In genomic region chr2:77454341-77454937, GRCm38 (mm10) we compare ENCODE assay signal across 19 mouse cellular contexts.
DNase-seq lines count a peak whose midpoint lies in the region; ATAC-seq and TF ChIP-seq lines count a peak whose summit lies in the region.
"Had no signal": no experiment of that assay in that cellular context is flagged by ENCODE, and none has a peak within 500 bp of the region (broad histone marks: within the 10 kb centered on the region; RNA-seq: fewer than 3 reads in every experiment).

No protein-coding gene starts in this region.

- no peak overlapping the region for H3K27ac ChIP-seq in liver, adult 2 months (replicated peaks; ENCODE audit: insufficient read depth, low read depth, low read length)
- H3K27ac ChIP-seq in liver, embryonic 11.5 days (ENCODE audit: low read depth, low read length): no peak overlapping the region
- H3K27ac ChIP-seq: embryonic facial prominence, embryonic 15.5 days; hindbrain, embryonic 15.5 days; limb, embryonic 13.5 days; lung, embryonic 15.5 days had no signal

- H3K27me3 ChIP-seq in liver, adult 2 months (ENCODE audit: control insufficient read depth, insufficient read depth, low read length): no peaks in the 10 kb centered on the region
- no peaks in the 10 kb centered on the region for H3K27me3 ChIP-seq in liver, embryonic 11.5 days (replicated peaks; ENCODE audit: control insufficient read depth, insufficient read depth, low read length)
- H3K27me3 ChIP-seq: CH12.LX; embryonic facial prominence, embryonic 15.5 days; hindbrain, embryonic 15.5 days; limb, embryonic 13.5 days; lung, embryonic 15.5 days had no signal

- no peak overlapping the region for H3K4me2 ChIP-seq in liver, embryonic 11.5 days
- H3K4me2 ChIP-seq: embryonic facial prominence, embryonic 15.5 days; hindbrain, embryonic 15.5 days; limb, embryonic 13.5 days; lung, embryonic 15.5 days had no signal

- no peaks in the 10 kb centered on the region; the same call in 1 of the 2 replicates for H3K79me2 ChIP-seq in liver, adult 2 months (ENCODE audit: control insufficient read depth, insufficient read depth, low read length)

- no peak overlapping the region for H3K4me3 ChIP-seq in liver, adult 2 months (ENCODE audit: insufficient read depth, low read depth, low read length)
- no peak overlapping the region for H3K4me3 ChIP-seq in liver, embryonic 11.5 days (ENCODE audit: low read depth, low read length)
- H3K4me3 ChIP-seq: embryonic facial prominence, embryonic 15.5 days; hindbrain, embryonic 15.5 days; limb, embryonic 13.5 days; lung, embryonic 15.5 days had no signal

- H3K9me3 ChIP-seq in liver, embryonic 11.5 days (ENCODE audit: control insufficient read depth, low read length): no peaks in the 10 kb centered on the region
- H3K9me3 ChIP-seq: embryonic facial prominence, embryonic 15.5 days; hindbrain, embryonic 15.5 days; limb, embryonic 13.5 days; lung, embryonic 15.5 days had no signal

- no peaks in the 10 kb centered on the region for H3K4me1 ChIP-seq in liver, adult 2 months (ENCODE audit: control insufficient read depth, insufficient read depth, low read length)
- H3K4me1 ChIP-seq in liver, embryonic 11.5 days (replicated peaks; ENCODE audit: control insufficient read depth, insufficient read depth, low read length): no peaks in the 10 kb centered on the region
- H3K4me1 ChIP-seq: embryonic facial prominence, embryonic 15.5 days; limb, embryonic 13.5 days had no signal

- intact Hi-C loops in heart, postnatal 10 days (cut with DNase I): no loop called here

- no peak for ATAC-seq in liver, embryonic 11.5 days (replicated peaks; ENCODE audit: low FRiP score)
- peak; percentile 82 for ATAC-seq in megakaryocyte, adult 5-6 weeks (ENCODE audit: poor library complexity, severe bottlenecking)
- ATAC-seq: intestine, postnatal 0 days had no signal

- TF ChIP-seq POLR2A in liver, adult 2 months (IDR thresholded peaks at IDR 0.05; ENCODE audit: extremely low read depth, insufficient read depth, low read length): no peak

- peaks cover 7% of the 10 kb centered on the region; the same call in 1 of the 2 replicates for H3K36me3 ChIP-seq in liver, adult 2 months (ENCODE audit: control insufficient read depth, insufficient read depth, low read length)
- no peaks in the 10 kb centered on the region for H3K36me3 ChIP-seq in liver, embryonic 11.5 days (ENCODE audit: control insufficient read depth, insufficient read depth, low read length)
- H3K36me3 ChIP-seq: embryonic facial prominence, embryonic 15.5 days; hindbrain, embryonic 15.5 days; limb, embryonic 13.5 days; lung, embryonic 15.5 days had no signal

- TF ChIP-seq CTCF in liver, adult 2 months (IDR thresholded peaks at IDR 0.05; ENCODE audit: low read depth, low read length): no peak

- H3K9ac ChIP-seq in liver, adult 2 months (ENCODE audit: low read depth, low read length): no peak overlapping the region
- H3K9ac ChIP-seq in liver, embryonic 11.5 days (ENCODE audit: low read depth, low read length): no peak overlapping the region
- H3K9ac ChIP-seq: embryonic facial prominence, embryonic 15.5 days; hindbrain, embryonic 15.5 days; limb, embryonic 13.5 days; lung, embryonic 15.5 days had no signal

- 56% methylated on average over 7 of the region's 7 CpGs for WGBS in liver, adult 2 months
- 43% methylated on average over 7 of the region's 7 CpGs for WGBS in liver, embryonic 11.5 days

- peak; percentile 15 for DNase-seq in adrenal gland, postnatal 14 days
- no peak for DNase-seq in adrenal gland, adult (ENCODE audit: inconsistent age in 2 of 2, low spot score in 1 of 2)
- peak; percentile 46 for DNase-seq in liver, adult 2 months (ENCODE audit: extremely low read depth, low read depth, low spot score)
- DNase-seq in liver, embryonic 11.5 days (ENCODE audit: low spot score): no peak
- peak; percentile 22 to 35 for DNase-seq in heart, postnatal 10 days
- no peak for DNase-seq in spleen, postnatal 10 days (ENCODE audit: low spot score in 2 of 2)
- no peak for DNase-seq in spleen, postnatal 36 days (ENCODE audit: low spot score in 2 of 2)
- DNase-seq: cerebellum, adult 11 months; kidney, postnatal 10 days; layer of hippocampus, adult 9-11 months; right cerebral cortex, postnatal 25 days; thymus, adult 18-20 months had no signal

Comparison
In these comparisons a context has a peak if more than half of its experiments do, and no peak if none do; other contexts are left out.
1. DNase-seq: peak in adrenal gland, postnatal 14 days (single experiment), liver, adult 2 months (single experiment) and heart, postnatal 10 days (2 of 2); none in adrenal gland, adult (0 of 2), liver, embryonic 11.5 days (single experiment), spleen, postnatal 10 days (0 of 2) and spleen, postnatal 36 days (0 of 2).